Mouse (Mus musculus) cortical plate, adult 2 months (tissue): ENCODE results near the gene Fam131c.

Source experiments
- CTCF ChIP-seq: fragments of 200-500 bp; IDR thresholded peaks from 2 replicates; pipeline ENCODE4 v1.5.1; 2011; ENCODE audit warnings: mild to moderate bottlenecking, control low read depth, low read length; ENCODE audit not compliant: insufficient read depth; ENCODE audit errors: extremely low read depth
- POLR2A ChIP-seq: fragments of 200-500 bp; IDR thresholded peaks from 2 replicates; pipeline ENCODE4 v1.6.1; 2011; ENCODE audit warnings: mild to moderate bottlenecking, low read length, control low read depth; ENCODE audit not compliant: insufficient read depth; ENCODE audit errors: extremely low read depth

- no peak for TF ChIP-seq CTCF
- no peak for TF ChIP-seq POLR2A
These were observed 14.2 kb upstream of the Fam131c start for GRCm38 (mm10) chr4:141353868-141354267.
